Mouse (Mus musculus): ENCODE data around the gene Dohh.

Gene Dohh

GRCm38 (mm10) chr10:81417227-81418215 lies 33.3 kb downstream of the Dohh start:
- in situ Hi-C loops (cut with MboI, MseI), result no loop called here

- in situ Hi-C loops (cut with MboI, MseI), result no loop called here
Measured at GRCm38 (mm10) chr10:81418216-81419070, 34.2 kb downstream of the Dohh start.

- in situ Hi-C loops (cut with MboI, MseI), result no loop called here
Measured at GRCm38 (mm10) chr10:81419111-81419928, 35.1 kb downstream of the Dohh start.

GRCm38 (mm10) chr10:81420191-81420767 lies 36.1 kb downstream of the Dohh start:
- in situ Hi-C loops (cut with MboI, MseI), result loop anchor here (10.0 kb wide), 1 partner anchor 1675 kb away; no protein-coding TSS in a partner anchor

- in situ Hi-C loops (cut with MboI, MseI), result loop anchor here (10.0 kb wide), 1 partner anchor 1674 kb away; no protein-coding TSS in a partner anchor
Measured at GRCm38 (mm10) chr10:81421041-81421796, 37.0 kb downstream of the Dohh start.

- in situ Hi-C loops (cut with MboI, MseI), result loop anchor here (10.0 kb wide), 1 partner anchor 1673 kb away; no protein-coding TSS in a partner anchor
Measured at GRCm38 (mm10) chr10:81421797-81422100, 37.5 kb downstream of the Dohh start.

GRCm38 (mm10) chr10:81422191-81422590 lies 38.0 kb downstream of the Dohh start:
- in situ Hi-C loops (cut with MboI, MseI), result loop anchor here (10.0 kb wide), 1 partner anchor 1673 kb away; no protein-coding TSS in a partner anchor

- in situ Hi-C loops (cut with MboI, MseI), result loop anchor here (10.0 kb wide), 1 partner anchor 1672 kb away; no protein-coding TSS in a partner anchor
Measured at GRCm38 (mm10) chr10:81422661-81423217, 38.5 kb downstream of the Dohh start.

- in situ Hi-C loops (cut with MboI, MseI), result loop anchor here (10.0 kb wide), 1 partner anchor 1671 kb away; no protein-coding TSS in a partner anchor
Measured at GRCm38 (mm10) chr10:81423476-81424245, 39.4 kb downstream of the Dohh start.

- in situ Hi-C loops (cut with MboI, MseI), result loop anchor here (10.0 kb wide), 1 partner anchor 1670 kb away; no protein-coding TSS in a partner anchor
Measured at GRCm38 (mm10) chr10:81424246-81425051, 40.2 kb downstream of the Dohh start.

GRCm38 (mm10) chr10:81425236-81425850 lies 41.1 kb downstream of the Dohh start:
- in situ Hi-C loops (cut with MboI, MseI), result loop anchor here (10.0 kb wide), 1 partner anchor 1669 kb away; no protein-coding TSS in a partner anchor

GRCm38 (mm10) chr10:81426081-81426671 lies 41.9 kb downstream of the Dohh start:
- in situ Hi-C loops (cut with MboI, MseI), result loop anchor here (10.0 kb wide), 1 partner anchor 1669 kb away; no protein-coding TSS in a partner anchor

- in situ Hi-C loops (cut with MboI, MseI), result loop anchor here (10.0 kb wide), 1 partner anchor 1668 kb away; no protein-coding TSS in a partner anchor
Measured at GRCm38 (mm10) chr10:81426897-81427296, 42.7 kb downstream of the Dohh start.

- in situ Hi-C loops (cut with MboI, MseI), result loop anchor here (10.0 kb wide), 1 partner anchor 1667 kb away; no protein-coding TSS in a partner anchor
Measured at GRCm38 (mm10) chr10:81427327-81427726, 43.1 kb downstream of the Dohh start.

- in situ Hi-C loops (cut with MboI, MseI), result loop anchor here (10.0 kb wide), 1 partner anchor 1667 kb away; no protein-coding TSS in a partner anchor
Measured at GRCm38 (mm10) chr10:81427804-81428506, 43.7 kb downstream of the Dohh start.

GRCm38 (mm10) chr10:81428507-81428870 lies 44.3 kb downstream of the Dohh start:
- in situ Hi-C loops (cut with MboI, MseI), result loop anchor here (10.0 kb wide), 1 partner anchor 1666 kb away; no protein-coding TSS in a partner anchor

Measured in regulatory T cell (primary cell).